Mouse (Mus musculus): ENCODE data around the gene Gm6034. TPM values are rescaled to one million over a fixed set of nuclear protein-coding genes. Genes with fewer than 3 reads are reported as not detected.
"Not testable (repeated sequence)": the region's sequence is repeated elsewhere in the genome, so short reads cannot be mapped to it uniquely, and the experiment has no call there.

The Gm6034 gene
- not detected in 2 replicates for polyA plus RNA-seq (2015; fragmentation: Nextera tagmentation; extraction: Ambion mirVana)

DNA sequence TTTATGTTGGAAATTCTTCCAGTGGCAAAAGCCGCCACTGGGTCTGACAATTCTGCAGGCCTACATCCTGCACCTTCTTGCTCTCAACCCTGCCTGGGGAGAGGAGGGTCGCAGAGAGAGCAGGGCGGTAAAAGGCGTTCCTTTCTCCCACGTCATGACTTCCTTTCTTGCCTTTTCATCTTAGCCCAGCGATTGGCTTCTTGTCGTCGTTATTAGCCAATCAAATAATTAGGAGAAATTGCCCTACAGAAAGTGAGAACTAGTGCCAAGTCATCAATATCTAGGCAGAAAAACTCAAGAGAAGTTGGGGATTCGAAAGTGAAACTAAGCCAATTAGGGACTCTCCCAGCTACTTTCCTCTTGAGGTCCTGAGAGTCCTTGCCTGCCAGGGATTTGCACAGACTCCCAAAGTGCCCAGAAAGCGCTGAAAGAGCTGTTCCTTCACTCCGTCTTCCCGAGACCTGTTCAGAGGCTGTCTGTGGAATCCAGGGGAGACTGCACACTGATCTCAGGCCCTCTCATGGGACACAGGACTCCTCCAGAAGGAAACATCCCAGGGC lies at the start of gene Gm6034, which contains the start of gene H2-T22:
TSS of gene Gm6034 (plus strand) at position 352 of the 560 bp plus-strand sequence.
TSS of gene H2-T22 (minus strand) at position 138 of the 560 bp plus-strand sequence.
- WGBS (ENCODE audit: insufficient replicate concordance), result under 1% methylated on average over 12 of the region's 12 CpGs
- Histone ChIP-seq H3K9ac (ENCODE audit: low read depth, low read length) (peak within 1 kb of the TSS; percentile 61), H3K4me3 (ENCODE audit: low read depth, low read length) (peak within 1 kb of the TSS; percentile 62), H3K27ac (ENCODE audit: low read length) (peak within 1 kb of the TSS; percentile 34), H3K4me2 (ENCODE audit: low read depth, low read length) (peak within 1 kb of the TSS; percentile 85)
- not testable (repeated sequence) for H3K36me3 ChIP-seq (ENCODE audit: control insufficient read depth, insufficient read depth); H3K9me3 ChIP-seq (replicated peaks; ENCODE audit: control insufficient read depth, low read length); H3K4me1 ChIP-seq (ENCODE audit: control insufficient read depth, low read depth, low read length); H3K27me3 ChIP-seq (ENCODE audit: control insufficient read depth, insufficient read depth, low read depth, low read length)
- ATAC-seq (ENCODE audit: low read depth), result peak; percentile 93

DNA sequence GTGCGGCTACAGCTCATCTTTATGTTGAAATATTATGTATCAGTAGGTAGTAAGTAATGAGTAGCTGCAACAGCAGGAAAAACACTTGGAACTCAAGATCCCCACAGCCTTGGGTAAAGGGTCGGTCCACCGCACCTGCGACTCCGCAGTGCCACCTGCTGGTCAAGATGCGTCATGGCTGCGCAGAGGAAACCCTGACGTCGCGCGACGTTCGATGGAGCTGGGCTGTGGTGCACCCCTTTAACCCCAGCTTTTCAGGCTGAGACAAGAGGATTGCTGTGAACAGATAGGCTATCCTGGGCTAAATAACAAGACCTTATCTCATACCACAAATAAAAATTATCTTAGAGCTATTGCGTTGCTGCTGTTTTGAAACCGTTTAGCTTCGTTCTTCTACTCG lies 49.1 kb upstream of the Gm6034 start:
- Histone ChIP-seq H3K27me3 (ENCODE audit: control insufficient read depth, insufficient read depth, low read depth, low read length) (no peaks in the 10 kb centered on the region), H3K9ac (ENCODE audit: low read depth, low read length) (peak overlapping the region; percentile 55), H3K4me3 (ENCODE audit: low read depth, low read length) (peak overlapping the region; percentile 80), H3K36me3 (ENCODE audit: control insufficient read depth, insufficient read depth) (no peaks in the 10 kb centered on the region), H3K9me3 (replicated peaks; ENCODE audit: control insufficient read depth, low read length) (no peaks in the 10 kb centered on the region), H3K4me2 (ENCODE audit: low read depth, low read length) (peak overlapping the region; percentile 82), H3K4me1 (ENCODE audit: control insufficient read depth, low read depth, low read length) (peaks cover 35% of the 10 kb centered on the region), H3K27ac (ENCODE audit: low read length) (peak overlapping the region; percentile 86)
- 2% methylated on average over 17 of the region's 17 CpGs for WGBS (ENCODE audit: insufficient replicate concordance)
- ATAC-seq (ENCODE audit: low read depth), result peak; percentile 42

DNA sequence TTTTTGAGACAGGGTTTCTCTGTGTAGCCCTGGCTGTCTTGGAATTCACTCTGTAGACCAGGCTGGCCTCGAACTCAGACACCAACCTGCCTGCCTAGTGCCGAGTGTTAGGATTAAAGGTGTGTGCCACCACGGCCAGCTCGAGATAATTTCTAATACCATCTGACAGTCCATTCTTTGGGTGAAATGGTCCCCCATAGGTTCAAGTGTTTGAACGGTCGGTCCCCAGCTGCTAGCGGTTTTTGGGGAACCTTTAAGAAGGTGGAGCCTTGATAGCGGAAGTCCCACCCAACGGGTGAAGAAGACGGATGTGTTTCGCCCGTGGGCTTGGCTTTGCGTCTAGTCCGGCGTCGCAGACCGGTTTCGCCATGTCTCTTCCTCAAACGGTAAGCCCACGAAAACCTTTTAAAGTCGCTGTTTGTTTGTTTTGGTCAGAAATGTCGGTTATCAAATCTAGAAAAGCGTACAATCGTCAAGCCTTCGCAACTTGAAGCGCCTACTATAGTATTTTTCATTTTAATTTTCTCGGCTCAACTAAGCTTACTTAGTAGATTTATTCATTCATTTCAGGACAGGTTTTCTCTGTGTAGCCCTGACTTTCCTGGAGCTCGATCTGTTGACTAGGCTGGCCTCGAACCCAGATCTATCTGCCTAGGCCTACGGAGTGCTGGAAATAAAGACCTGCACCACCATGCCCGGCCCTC lies 48.4 kb upstream of the Gm6034 start:
- Histone ChIP-seq H3K4me1 (ENCODE audit: control insufficient read depth, low read depth, low read length) (peaks cover 39% of the 10 kb centered on the region), H3K27me3 (ENCODE audit: control insufficient read depth, insufficient read depth, low read depth, low read length) (no peaks in the 10 kb centered on the region), H3K9ac (ENCODE audit: low read depth, low read length) (peak overlapping the region; percentile 75), H3K36me3 (ENCODE audit: control insufficient read depth, insufficient read depth) (no peaks in the 10 kb centered on the region), H3K4me3 (ENCODE audit: low read depth, low read length) (peak overlapping the region; percentile 80), H3K4me2 (ENCODE audit: low read depth, low read length) (peak overlapping the region; percentile 82), H3K27ac (ENCODE audit: low read length) (peak overlapping the region; percentile 86), H3K9me3 (replicated peaks; ENCODE audit: control insufficient read depth, low read length) (no peaks in the 10 kb centered on the region)
- 2% methylated on average over 31 of the region's 31 CpGs for WGBS (ENCODE audit: insufficient replicate concordance)
- peak; percentile 61 for ATAC-seq (ENCODE audit: low read depth)

DNA sequence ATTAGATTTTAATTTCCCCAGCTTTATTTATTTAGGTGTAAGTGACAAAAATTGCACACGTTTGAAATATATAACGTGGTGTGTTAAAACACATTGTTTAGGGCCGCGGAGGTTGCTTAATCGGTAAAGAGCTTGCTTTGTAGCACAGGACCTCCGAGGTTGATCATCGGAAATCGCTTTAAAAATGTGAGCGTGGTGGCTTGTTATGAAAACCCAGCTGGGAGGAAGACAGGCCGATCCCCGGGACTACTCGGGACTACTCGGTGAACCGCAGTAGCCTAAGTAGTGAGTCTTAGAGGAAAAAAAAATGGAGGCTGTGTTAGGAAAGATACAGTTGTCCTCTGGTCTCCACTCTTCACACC lies 47.9 kb upstream of the Gm6034 start:
- Histone ChIP-seq H3K27me3 (ENCODE audit: control insufficient read depth, insufficient read depth, low read depth, low read length) (no peaks in the 10 kb centered on the region), H3K4me1 (ENCODE audit: control insufficient read depth, low read depth, low read length) (peaks cover 42% of the 10 kb centered on the region), H3K27ac (ENCODE audit: low read length) (peak overlapping the region; percentile 86), H3K9ac (ENCODE audit: low read depth, low read length) (peak overlapping the region; percentile 75), H3K4me3 (ENCODE audit: low read depth, low read length) (peak overlapping the region; percentile 80), H3K36me3 (ENCODE audit: control insufficient read depth, insufficient read depth) (no peaks in the 10 kb centered on the region), H3K9me3 (replicated peaks; ENCODE audit: control insufficient read depth, low read length) (no peaks in the 10 kb centered on the region), H3K4me2 (ENCODE audit: low read depth, low read length) (peak overlapping the region; percentile 82)
- no peak for ATAC-seq (ENCODE audit: low read depth)
- 2% methylated on average over 14 of the region's 14 CpGs for WGBS (ENCODE audit: insufficient replicate concordance)

DNA sequence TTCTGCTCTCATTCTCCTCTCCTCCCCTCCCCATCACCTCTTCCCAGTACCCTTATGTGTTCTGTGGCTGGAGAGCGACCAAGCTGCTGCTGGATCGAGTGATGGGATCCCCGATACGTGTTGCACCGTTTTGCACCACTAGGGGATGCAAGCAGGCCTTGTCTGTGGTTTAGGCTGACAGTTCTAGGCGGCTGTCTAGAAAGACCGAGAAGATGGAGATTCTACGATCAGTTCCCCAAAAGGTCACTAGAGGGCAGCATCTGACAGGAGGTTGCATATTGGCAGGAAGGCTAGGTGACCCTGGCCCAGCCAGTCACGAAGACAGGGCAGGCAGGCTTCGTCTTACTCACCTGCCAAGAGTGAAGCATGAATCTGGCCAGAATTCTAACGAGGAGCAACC lies 45.8 kb upstream of the Gm6034 start:
- Histone ChIP-seq H3K4me2 (ENCODE audit: low read depth, low read length) (peak overlapping the region; percentile 64), H3K4me1 (ENCODE audit: control insufficient read depth, low read depth, low read length) (peaks cover 62% of the 10 kb centered on the region), H3K9ac (ENCODE audit: low read depth, low read length) (0 out of 2 replicates have a peak overlapping the region, but pooled peaks have one; percentile 6), H3K4me3 (ENCODE audit: low read depth, low read length) (peak overlapping the region; percentile 62; the same call in 1 of the 2 replicates), H3K9me3 (replicated peaks; ENCODE audit: control insufficient read depth, low read length) (0 out of 2 replicates have a peak, but pooled peaks cover under 1% of the 10 kb centered on the region), H3K36me3 (ENCODE audit: control insufficient read depth, insufficient read depth) (no peaks in the 10 kb centered on the region), H3K27me3 (ENCODE audit: control insufficient read depth, insufficient read depth, low read depth, low read length) (no peaks in the 10 kb centered on the region), H3K27ac (ENCODE audit: low read length) (peak overlapping the region; percentile 88)
- WGBS (ENCODE audit: insufficient replicate concordance), result 2% methylated on average over 11 of the region's 11 CpGs
- peak; percentile 41 for ATAC-seq (ENCODE audit: low read depth)

DNA sequence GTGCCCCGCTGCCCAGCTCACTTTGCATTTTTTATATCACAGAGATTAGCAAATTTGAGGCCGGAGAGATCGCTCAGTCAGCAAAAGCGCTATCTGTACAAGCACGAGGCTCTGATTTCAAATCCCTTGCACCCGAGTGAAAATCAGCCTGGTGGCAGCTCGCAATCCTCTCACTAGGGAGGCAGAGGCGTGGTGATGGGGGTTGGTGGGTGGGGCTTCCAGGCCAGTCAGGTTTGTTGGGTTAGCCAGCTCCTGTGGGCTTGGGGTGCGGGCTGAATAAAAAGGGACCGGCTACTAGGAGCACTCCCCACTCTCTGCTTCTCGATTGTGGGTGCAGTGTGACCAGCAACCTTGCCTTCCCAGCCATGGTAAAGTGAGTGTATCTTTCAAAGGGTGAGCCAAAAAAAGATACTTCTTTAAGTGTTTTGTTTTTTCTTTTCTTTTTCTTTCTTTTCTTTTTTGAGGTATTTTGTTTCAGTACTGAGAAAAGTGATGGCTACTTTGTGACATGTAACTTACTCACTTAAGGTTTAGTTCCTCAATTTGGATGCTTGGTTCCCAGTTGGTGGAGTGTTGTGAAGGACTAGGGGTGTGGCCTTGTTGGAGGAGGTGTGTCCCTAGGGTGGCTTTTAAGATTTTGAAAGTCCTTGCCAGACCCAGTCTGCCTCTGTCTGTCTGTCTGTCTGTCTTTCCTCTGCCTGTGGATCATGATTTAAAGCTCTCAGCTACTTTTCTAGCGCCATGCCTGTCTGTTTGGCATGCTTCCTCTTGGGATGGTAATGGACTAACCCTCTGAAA lies 44.8 kb upstream of the Gm6034 start:
- H3K4me2 ChIP-seq (ENCODE audit: low read depth, low read length), result peak overlapping the region; percentile 64
- ATAC-seq (ENCODE audit: low read depth), result peak; percentile 55
- peak overlapping the region; percentile 62 for H3K4me3 ChIP-seq (ENCODE audit: low read depth, low read length)
- WGBS (ENCODE audit: insufficient replicate concordance), result 23% methylated on average over 12 of the region's 12 CpGs
- peak overlapping the region; percentile 88 for H3K27ac ChIP-seq (ENCODE audit: low read length)
- H3K36me3 ChIP-seq (ENCODE audit: control insufficient read depth, insufficient read depth), result peaks cover 5% of the 10 kb centered on the region
- H3K4me1 ChIP-seq (ENCODE audit: control insufficient read depth, low read depth, low read length), result peaks cover 71% of the 10 kb centered on the region
- H3K9me3 ChIP-seq (replicated peaks; ENCODE audit: control insufficient read depth, low read length), result peaks cover 9% of the 10 kb centered on the region
- H3K27me3 ChIP-seq (ENCODE audit: control insufficient read depth, insufficient read depth, low read depth, low read length), result no peaks in the 10 kb centered on the region
- H3K9ac ChIP-seq (ENCODE audit: low read depth, low read length), result peak overlapping the region; percentile 63

DNA sequence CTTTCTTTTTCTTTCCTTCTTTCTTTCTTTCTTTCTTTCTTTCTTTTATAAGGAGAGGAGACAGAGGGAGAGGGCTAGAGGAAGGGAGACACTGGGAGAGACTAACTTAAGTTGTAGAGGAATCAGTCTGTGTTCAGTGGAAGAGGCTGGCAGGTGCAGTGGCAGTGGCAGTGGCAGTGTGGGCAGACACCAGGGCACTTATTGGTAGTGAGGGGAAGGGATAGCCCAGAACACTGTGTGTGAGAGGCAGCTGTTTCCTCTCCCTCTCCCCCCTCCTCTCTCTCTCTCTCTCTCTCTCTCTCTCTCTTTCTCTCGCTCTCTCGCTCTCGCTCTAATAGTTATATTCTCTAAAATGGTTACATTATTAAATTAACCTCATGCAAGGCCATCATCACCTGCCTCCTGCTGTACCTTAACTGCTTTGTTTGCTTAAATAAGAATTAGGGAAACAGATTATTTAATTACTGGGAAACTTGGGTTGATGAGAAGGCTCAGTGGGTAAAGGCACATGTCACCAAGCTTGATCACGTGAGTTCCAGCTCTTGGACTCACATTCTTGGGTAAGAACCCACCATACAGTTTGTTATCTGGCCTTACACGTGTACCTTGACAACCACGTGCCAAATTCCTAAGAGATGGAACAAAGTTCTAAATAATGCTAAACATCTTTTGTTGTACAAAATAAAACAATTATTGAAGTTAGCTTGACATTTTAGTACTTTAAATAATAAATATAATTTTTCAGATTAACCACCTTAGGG lies 44.0 kb upstream of the Gm6034 start:
- H3K36me3 ChIP-seq (ENCODE audit: control insufficient read depth, insufficient read depth), result peaks cover 7% of the 10 kb centered on the region
- peak overlapping the region; percentile 62 for H3K4me3 ChIP-seq (ENCODE audit: low read depth, low read length)
- H3K27me3 ChIP-seq (ENCODE audit: control insufficient read depth, insufficient read depth, low read depth, low read length), result no peaks in the 10 kb centered on the region
- peak overlapping the region; percentile 64 for H3K4me2 ChIP-seq (ENCODE audit: low read depth, low read length)
- peak overlapping the region; percentile 63 for H3K9ac ChIP-seq (ENCODE audit: low read depth, low read length)
- ATAC-seq (ENCODE audit: low read depth), result no peak
- peak overlapping the region; percentile 88 for H3K27ac ChIP-seq (ENCODE audit: low read length)
- WGBS (ENCODE audit: insufficient replicate concordance), result 42% methylated on average over 6 of the region's 6 CpGs
- peaks cover 10% of the 10 kb centered on the region for H3K9me3 ChIP-seq (replicated peaks; ENCODE audit: control insufficient read depth, low read length)
- peaks cover 75% of the 10 kb centered on the region for H3K4me1 ChIP-seq (ENCODE audit: control insufficient read depth, low read depth, low read length)

DNA sequence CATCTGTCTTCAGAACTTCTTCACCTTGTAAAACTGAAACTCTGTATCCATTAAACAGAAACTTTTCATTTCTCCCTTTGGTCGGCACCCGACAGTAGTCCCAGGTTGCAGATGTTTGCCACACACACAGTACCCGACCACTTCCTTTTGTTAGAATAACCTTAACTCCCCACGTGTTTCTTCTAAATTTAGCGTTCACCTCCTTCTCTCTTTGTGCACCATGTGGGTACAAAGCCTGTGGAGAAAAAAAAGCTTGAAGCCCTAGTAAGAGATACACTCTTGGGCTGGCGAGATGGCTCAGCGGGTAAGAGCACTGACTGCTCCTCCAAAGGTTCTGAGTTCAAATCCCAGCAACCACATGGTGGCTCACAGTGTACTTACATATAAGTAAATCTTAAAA lies 43.4 kb upstream of the Gm6034 start:
- peaks cover 10% of the 10 kb centered on the region for H3K9me3 ChIP-seq (replicated peaks; ENCODE audit: control insufficient read depth, low read length)
- H3K27ac ChIP-seq (ENCODE audit: low read length), result peak overlapping the region; percentile 31
- H3K36me3 ChIP-seq (ENCODE audit: control insufficient read depth, insufficient read depth), result peaks cover 7% of the 10 kb centered on the region
- WGBS (ENCODE audit: insufficient replicate concordance), result 25% methylated on average over 7 of the region's 7 CpGs
- H3K27me3 ChIP-seq (ENCODE audit: control insufficient read depth, insufficient read depth, low read depth, low read length), result no peaks in the 10 kb centered on the region
- peak overlapping the region; percentile 62 for H3K4me3 ChIP-seq (ENCODE audit: low read depth, low read length)
- H3K9ac ChIP-seq (ENCODE audit: low read depth, low read length), result no peak overlapping the region
- ATAC-seq (ENCODE audit: low read depth), result no peak
- H3K4me2 ChIP-seq (ENCODE audit: low read depth, low read length), result peak overlapping the region; percentile 64
- H3K4me1 ChIP-seq (ENCODE audit: control insufficient read depth, low read depth, low read length), result peaks cover 77% of the 10 kb centered on the region
